Mouse (Mus musculus) olfactory bulb, adult 2 months (tissue): ENCODE data around the gene Cdk17. TPM values are rescaled to one million over a fixed set of nuclear protein-coding genes. Genes with fewer than 3 reads are reported as not detected.
A peak's percentile ranks its signal among the peaks of the same experiment; 100 is the strongest.

Experiments
- H3K27ac ChIP-seq: fragments of 200-500 bp; 2 replicates; pipeline ENCODE4 v1.5.1; 2012; ENCODE audit warnings: low read depth, low read length; ENCODE audit not compliant: insufficient read depth
- H3K4me1 ChIP-seq: fragments of 200-500 bp; 2 replicates; pipeline ENCODE4 v1.6.1; 2012; ENCODE audit warnings: low read length; ENCODE audit not compliant: control insufficient read depth, insufficient read depth
- H3K4me3 ChIP-seq: fragments of 200-500 bp; 2 replicates; pipeline ENCODE4 v1.5.1; 2012; ENCODE audit warnings: mild to moderate bottlenecking, low read depth, low read length, moderate library complexity; ENCODE audit not compliant: insufficient read depth
- CTCF ChIP-seq: fragments of 200-500 bp; IDR thresholded peaks from 2 replicates; pipeline ENCODE4 v1.5.1; 2012; ENCODE audit warnings: low read depth, mild to moderate bottlenecking, low read length, moderate library complexity; ENCODE audit not compliant: insufficient read depth
- POLR2A ChIP-seq: fragments of 200-500 bp; IDR thresholded peaks from 2 replicates; pipeline ENCODE4 v1.6.1; 2012; ENCODE audit warnings: mild to moderate bottlenecking, low read depth, low read length, moderate library complexity; ENCODE audit not compliant: insufficient read depth
- WGBS: fragments of 180-500 bp; shearing (Covaris S2); methylation state at CpG from one replicate; pipeline ENCODE4 v1.1.7; 2018; 5-methylcytosine and 5-hydroxymethylcytosine counted together
- polyA plus RNA-seq: library from polyadenylated mRNA; stranded (reverse); fragments of >200 nt; gene quantifications from 2 replicates; pipeline ENCODE4 v1.2.4, GENCODE M21; 2012; ENCODE audit warnings: low replicate concordance; ENCODE audit not compliant: missing spikeins, insufficient read depth, insufficient read length

Cdk17 gene
- polyA plus RNA-seq, 1 experiment: 158 TPM

- 29% methylated on average over 7 of the region's 7 CpGs for WGBS
- H3K4me3 ChIP-seq: peak overlapping the region; percentile 41
- peaks cover 5% of the 10 kb centered on the region for H3K4me1 ChIP-seq
- TF ChIP-seq POLR2A: no peak
- no peak for TF ChIP-seq CTCF
- no peak overlapping the region for H3K27ac ChIP-seq
These were observed 2.4 kb downstream of the Cdk17 start for GRCm38 (mm10) chr10:93162972-93163660.

GRCm38 (mm10) chr10:93163711-93164488 is 3.2 kb downstream of the Cdk17 start:
- 31% methylated on average over 6 of the region's 6 CpGs for WGBS
- Histone ChIP-seq H3K27ac (peak overlapping the region; percentile 77), H3K4me3 (peak overlapping the region; percentile 26; the same call in 1 of the 2 replicates), H3K4me1 (peaks cover 5% of the 10 kb centered on the region)
- TF ChIP-seq CTCF: no peak
- no peak for TF ChIP-seq POLR2A

- Histone ChIP-seq H3K4me1 (peaks cover 5% of the 10 kb centered on the region), H3K27ac (peak overlapping the region; percentile 0; the same call in 1 of the 2 replicates), H3K4me3 (peak overlapping the region; percentile 15)
- TF ChIP-seq POLR2A (no peak), CTCF (no peak)
- WGBS: 22% methylated on average over 14 of the region's 14 CpGs
These were observed 5.0 kb downstream of the Cdk17 start for GRCm38 (mm10) chr10:93165416-93166381.

GRCm38 (mm10) chr10:93166382-93166769 is 5.7 kb downstream of the Cdk17 start:
- TF ChIP-seq CTCF (no peak), POLR2A (no peak)
- Histone ChIP-seq H3K27ac (peak overlapping the region; percentile 0; the same call in 1 of the 2 replicates), H3K4me3 (peak overlapping the region; percentile 15), H3K4me1 (peaks cover 5% of the 10 kb centered on the region)
- 15% methylated on average over 5 of the region's 5 CpGs for WGBS

- H3K4me1 ChIP-seq: peaks cover 8% of the 10 kb centered on the region
- peak overlapping the region; percentile 10; the same call in 1 of the 2 replicates for H3K4me3 ChIP-seq
- no peak overlapping the region for H3K27ac ChIP-seq
- no peak for TF ChIP-seq POLR2A
- TF ChIP-seq CTCF: no peak
- WGBS: 48% methylated on average over 6 of the region's 6 CpGs
These were observed 6.6 kb downstream of the Cdk17 start for GRCm38 (mm10) chr10:93167311-93167710.

GRCm38 (mm10) chr10:93168067-93168466 is 7.4 kb downstream of the Cdk17 start:
- TF ChIP-seq CTCF: no peak
- H3K4me1 ChIP-seq: peaks cover 8% of the 10 kb centered on the region
- WGBS: 23% methylated on average over 4 of the region's 4 CpGs
- no peak overlapping the region; the same call in 1 of the 2 replicates for H3K27ac ChIP-seq
- no peak overlapping the region for H3K4me3 ChIP-seq

GRCm38 (mm10) chr10:93171182-93171855 is 10.6 kb downstream of the Cdk17 start:
- peaks cover 15% of the 10 kb centered on the region for H3K4me1 ChIP-seq
- H3K27ac ChIP-seq: no peak overlapping the region
- no peak overlapping the region for H3K4me3 ChIP-seq
- TF ChIP-seq POLR2A (no peak), CTCF (no peak)
- WGBS: 64% methylated on average over 6 of the region's 6 CpGs

GRCm38 (mm10) chr10:93177471-93177870 is 16.8 kb downstream of the Cdk17 start:
- Histone ChIP-seq H3K27ac (no peak overlapping the region), H3K4me1 (peaks cover 12% of the 10 kb centered on the region), H3K4me3 (no peak overlapping the region)
- TF ChIP-seq CTCF (no peak), POLR2A (no peak)
- 37% methylated on average over 5 of the region's 5 CpGs for WGBS
